Mouse (Mus musculus) midbrain, postnatal 0 days (tissue): ENCODE data around the gene Ccr10. TPM values are rescaled to one million over a fixed set of nuclear protein-coding genes. Genes with fewer than 3 reads are reported as not detected.

ENCODE experiments used
- ATAC-seq: fragments of 200-750 bp; cut with Nextera tagmentation; 2 replicates; pipeline ENCODE4 v1.8.0; 2017; ENCODE audit warnings: moderate number of reproducible peaks, mild to moderate bottlenecking, moderate TSS enrichment, moderate library complexity; ENCODE audit not compliant: low FRiP score
- DNase-seq: peaks from one replicate; pipeline ENCODE4 v3.0.0-alpha.2; 2015; ENCODE audit warnings: low spot score
- H3K27ac ChIP-seq: fragments of 300-500 bp; sonication (generic); 2 replicates; pipeline ENCODE4 v1.5.1; 2014; ENCODE audit warnings: low read depth, mild to moderate bottlenecking, low read length, mixed read lengths
- H3K27me3 ChIP-seq: fragments of 300-500 bp; sonication (generic); 2 replicates; pipeline ENCODE4 v1.6.1; 2014; ENCODE audit warnings: low read length, control low read depth, mixed read lengths; ENCODE audit not compliant: insufficient read depth
- H3K36me3 ChIP-seq: fragments of 300-500 bp; sonication (generic); 2 replicates; pipeline ENCODE4 v1.6.1; 2014; ENCODE audit warnings: low read length, control low read depth, mixed read lengths; ENCODE audit not compliant: insufficient read depth
- H3K4me1 ChIP-seq: fragments of 300-500 bp; sonication (generic); 2 replicates; pipeline ENCODE4 v1.6.1; 2014; ENCODE audit warnings: mild to moderate bottlenecking, control low read depth, antibody characterized with exemption, low read length, mixed read lengths; ENCODE audit not compliant: insufficient read depth
- H3K4me2 ChIP-seq: fragments of 300-500 bp; sonication (generic); 2 replicates; pipeline ENCODE4 v1.6.1; 2014; ENCODE audit warnings: low read depth, mild to moderate bottlenecking, low read length, mixed read lengths; ENCODE audit not compliant: poor library complexity, severe bottlenecking
- H3K4me3 ChIP-seq: fragments of 300-500 bp; sonication (generic); 2 replicates; pipeline ENCODE4 v1.5.1; 2014; ENCODE audit warnings: low read depth, mild to moderate bottlenecking, low read length, moderate library complexity
- H3K9ac ChIP-seq: fragments of 300-500 bp; sonication (generic); replicated peaks from 2 replicates; pipeline ENCODE4 v1.6.1; 2014; ENCODE audit warnings: mild to moderate bottlenecking, low read length, moderate library complexity, mixed read lengths; ENCODE audit not compliant: poor library complexity, severe bottlenecking
- H3K9me3 ChIP-seq: fragments of 300-500 bp; sonication (generic); 2 replicates; pipeline ENCODE4 v1.6.1; 2016; ENCODE audit warnings: low read length, control low read depth
- CTCF ChIP-seq: IDR thresholded peaks from 2 replicates; pipeline ENCODE4 v1.5.1; 2016; ENCODE audit warnings: antibody characterized with exemption, mild to moderate bottlenecking
- WGBS: fragments of 180-500 bp; shearing (Covaris S2); extraction: QIAGEN DNeasy Blood & Tissue Kit; methylation state at CpG from one replicate; pipeline ENCODE4 v1.1.7; 2014; 5-methylcytosine and 5-hydroxymethylcytosine counted together
- polyA plus RNA-seq: library from polyadenylated mRNA; unstranded; fragments of >200 nt; fragmentation: Nextera tagmentation; extraction: Ambion mirVana; gene quantifications from 2 replicates; pipeline ENCODE4 v1.2.1, GENCODE M21; 2015
- total RNA-seq: library from RNA; depleted of rRNA; stranded (reverse); fragments of >200 nt; gene quantifications from 2 replicates; pipeline ENCODE4 v1.2.3, GENCODE M21; 2014

The Ccr10 gene
- total and polyA plus RNA-seq, 2 experiments from 2014 or later, result 0.83 to 1.4 TPM

GRCm38 (mm10) chr11:101155728-101156371, 19.4 kb downstream of the Ccr10 start, which contains the start of gene Tubg2:
Gene Tubg2, plus strand, starts transcription at chr11:101155907.
- WGBS, result 1% methylated on average over 36 of the region's 36 CpGs
- Histone ChIP-seq H3K27ac (peak within 1 kb of the TSS; percentile 85), H3K4me1 (0 out of 2 replicates have a peak, but pooled peaks cover 4% of the 10 kb centered on the region), H3K9me3 (no peaks in the 10 kb centered on the region), H3K36me3 (no peaks in the 10 kb centered on the region), H3K4me2 (peak within 1 kb of the TSS; percentile 84), H3K27me3 (no peaks in the 10 kb centered on the region), H3K4me3 (peak within 1 kb of the TSS; percentile 47), H3K9ac (peak within 1 kb of the TSS; percentile 66)
- TF ChIP-seq CTCF, result peak; percentile 4; the same call in 1 of the 2 replicates
- DNase-seq (peak; percentile 94), ATAC-seq (peak; percentile 84)

- Histone ChIP-seq H3K9me3 (no peaks in the 10 kb centered on the region), H3K27me3 (no peaks in the 10 kb centered on the region), H3K27ac (no peak overlapping the region; the same call in 1 of the 2 replicates), H3K4me1 (0 out of 2 replicates have a peak, but pooled peaks cover 4% of the 10 kb centered on the region), H3K4me2 (peak overlapping the region; percentile 84), H3K36me3 (no peaks in the 10 kb centered on the region), H3K9ac (no peak overlapping the region), H3K4me3 (peak overlapping the region; percentile 47; the same call in 1 of the 2 replicates)
- DNase-seq (no peak), ATAC-seq (no peak)
- no peak for TF ChIP-seq CTCF
- 67% methylated on average over 6 of the region's 6 CpGs for WGBS
Observed at GRCm38 (mm10) chr11:101155151-101155550, 20.1 kb downstream of the Ccr10 start.

- no peak for ATAC-seq
- TF ChIP-seq CTCF, result no peak
- Histone ChIP-seq H3K4me1 (0 out of 2 replicates have a peak, but pooled peaks cover 4% of the 10 kb centered on the region), H3K4me3 (no peak overlapping the region), H3K4me2 (no peak overlapping the region), H3K27me3 (no peaks in the 10 kb centered on the region), H3K9ac (no peak overlapping the region), H3K27ac (no peak overlapping the region), H3K36me3 (no peaks in the 10 kb centered on the region), H3K9me3 (no peaks in the 10 kb centered on the region)
- no peak for DNase-seq
Observed at GRCm38 (mm10) chr11:101154648-101155047, 20.6 kb downstream of the Ccr10 start.

DNA sequence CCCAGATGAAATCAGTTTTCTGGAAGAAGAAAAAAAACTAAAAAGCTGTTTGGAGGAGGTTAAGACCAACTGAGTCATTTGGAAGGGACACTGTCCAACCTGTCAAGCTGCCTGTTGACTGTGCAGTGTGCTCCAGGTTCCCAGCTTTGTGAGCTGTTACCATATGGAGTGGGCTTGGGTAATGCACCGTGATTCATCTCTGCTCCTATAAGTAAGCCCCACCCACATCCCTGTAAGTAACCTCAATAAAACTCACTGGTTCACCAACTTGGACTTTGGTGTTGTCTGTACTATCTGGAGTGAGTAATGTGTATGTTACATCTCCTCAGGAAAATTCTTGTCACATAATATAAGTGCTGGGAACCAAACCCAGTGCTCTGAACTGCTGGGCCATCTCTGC, 22.4 kb downstream of the Ccr10 start:
- Histone ChIP-seq H3K4me2 (no peak overlapping the region), H3K27me3 (no peaks in the 10 kb centered on the region), H3K4me1 (0 out of 2 replicates have a peak, but pooled peaks cover 4% of the 10 kb centered on the region), H3K4me3 (no peak overlapping the region), H3K9me3 (no peaks in the 10 kb centered on the region), H3K36me3 (no peaks in the 10 kb centered on the region), H3K27ac (no peak overlapping the region), H3K9ac (no peak overlapping the region)
- DNase-seq (no peak), ATAC-seq (no peak)
- no peak for TF ChIP-seq CTCF
- WGBS, result 78% methylated on average over 1 of the region's 1 CpGs

- no peaks in the 10 kb centered on the region for H3K36me3 ChIP-seq
- H3K4me2 ChIP-seq, result no peak overlapping the region
- no peak for DNase-seq
- H3K9ac ChIP-seq, result no peak overlapping the region
- peaks cover 6% of the 10 kb centered on the region; the same call in 1 of the 2 replicates for H3K4me1 ChIP-seq
- H3K27ac ChIP-seq, result no peak overlapping the region
- no peaks in the 10 kb centered on the region for H3K27me3 ChIP-seq
- H3K9me3 ChIP-seq, result no peaks in the 10 kb centered on the region
- WGBS, result 59% methylated on average over 2 of the region's 2 CpGs
- H3K4me3 ChIP-seq, result no peak overlapping the region
- TF ChIP-seq CTCF, result no peak
- ATAC-seq, result no peak
Observed at GRCm38 (mm10) chr11:101151063-101151462, 24.2 kb downstream of the Ccr10 start.
